Mouse (Mus musculus) erythroblast, embryonic 14.5 days (primary cell): ENCODE measurements around the gene Slc7a5.

Experiments used
- GATA1 ChIP-seq: IDR thresholded peaks from 2 replicates; pipeline ENCODE4 v1.6.1; 2012; ENCODE audit warnings: low read length, inconsistent platforms, mixed read lengths
- TAL1 ChIP-seq: IDR thresholded peaks from 3 replicates; pipeline ENCODE4 v1.6.1; 2012; ENCODE audit warnings: low read length, inconsistent platforms, mixed read lengths

DNA sequence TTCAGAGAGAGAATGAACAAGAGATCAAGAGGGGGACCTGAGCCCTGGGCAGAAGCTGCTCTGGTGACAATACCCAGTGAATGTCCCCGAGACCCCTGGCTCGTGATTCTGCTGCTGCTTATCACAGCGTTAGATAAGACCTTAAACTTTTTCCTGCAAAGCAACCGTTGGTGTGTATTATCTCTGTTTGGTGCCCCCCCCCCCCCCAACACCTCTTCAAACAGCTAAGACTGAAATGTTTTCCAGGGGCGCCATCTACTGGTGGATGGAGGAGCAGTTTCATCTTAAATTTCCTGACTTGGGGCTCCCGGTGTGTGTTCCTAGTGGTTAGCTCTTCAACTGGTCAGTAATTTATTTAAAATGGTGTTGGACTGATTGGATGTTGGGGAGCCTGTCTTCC, 2.2 kb upstream of the Slc7a5 start:
- no peak for TF ChIP-seq GATA1
- TF ChIP-seq TAL1, result no peak
